Mouse (Mus musculus): Measurements from ENCODE around the gene Clic5.

Gene Clic5

DNA sequence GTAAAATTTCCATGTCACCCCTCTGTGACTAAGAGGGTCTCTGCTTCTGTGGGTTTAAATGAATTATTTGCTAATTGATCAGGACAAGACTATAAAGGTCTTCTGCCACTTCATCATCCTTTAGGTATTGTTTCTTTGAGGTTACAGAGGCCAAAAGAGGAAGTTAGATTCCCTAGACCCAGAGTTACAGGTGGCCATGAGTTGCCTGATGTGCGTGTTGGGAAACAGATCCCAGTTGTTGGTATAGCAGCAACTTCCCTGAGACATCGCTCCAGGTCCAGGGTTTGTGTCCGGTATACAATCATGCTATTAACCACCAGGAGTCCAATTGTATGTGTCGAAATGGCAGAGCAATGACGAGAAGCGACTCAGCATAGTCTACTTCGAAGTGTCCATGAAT lies 81.7 kb downstream of the Clic5 start:
- no peak for DNase-seq (ENCODE audit: low spot score in 2 of 2)

DNA sequence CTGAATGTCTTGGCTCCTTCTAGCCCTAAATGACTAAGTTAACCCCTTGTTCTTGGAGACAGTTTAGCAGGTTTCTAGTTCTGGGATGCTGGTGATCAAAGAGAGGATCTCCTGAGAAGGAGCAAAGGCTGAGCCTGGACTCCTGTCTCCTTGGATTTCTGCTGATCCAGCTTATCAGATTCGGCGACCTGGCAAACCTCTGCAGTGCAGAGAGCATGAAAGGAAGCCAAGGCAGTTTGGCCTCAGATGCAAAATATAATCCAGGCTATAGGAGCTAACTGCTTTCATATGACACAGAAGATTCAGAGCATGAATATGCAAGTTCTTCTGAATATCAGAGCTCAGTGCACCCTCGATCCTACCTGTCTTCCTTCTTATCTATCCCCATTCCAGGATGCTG lies 83.0 kb downstream of the Clic5 start:
- DNase-seq (ENCODE audit: low spot score in 2 of 2): no peak

DNA sequence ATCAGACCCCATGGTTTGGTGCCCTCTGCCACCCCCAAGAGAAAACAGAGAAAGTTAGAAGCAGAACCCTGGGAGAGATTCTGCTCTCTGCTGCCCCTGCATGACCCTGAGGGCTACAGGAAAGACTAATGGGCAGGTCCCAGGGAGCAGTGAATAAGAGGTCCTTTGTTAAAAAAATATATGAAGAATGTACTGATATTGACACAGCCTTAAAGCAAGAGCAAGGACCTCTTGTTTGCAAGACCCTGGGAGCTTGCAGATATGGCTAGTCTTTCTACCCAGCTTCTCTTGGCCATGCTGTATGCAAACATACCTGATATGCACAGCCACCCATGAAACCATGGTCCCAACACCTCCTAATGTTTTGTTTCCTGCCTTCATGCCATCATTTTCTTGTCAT lies 86.4 kb downstream of the Clic5 start:
- DNase-seq (ENCODE audit: low spot score in 2 of 2): no peak

DNA sequence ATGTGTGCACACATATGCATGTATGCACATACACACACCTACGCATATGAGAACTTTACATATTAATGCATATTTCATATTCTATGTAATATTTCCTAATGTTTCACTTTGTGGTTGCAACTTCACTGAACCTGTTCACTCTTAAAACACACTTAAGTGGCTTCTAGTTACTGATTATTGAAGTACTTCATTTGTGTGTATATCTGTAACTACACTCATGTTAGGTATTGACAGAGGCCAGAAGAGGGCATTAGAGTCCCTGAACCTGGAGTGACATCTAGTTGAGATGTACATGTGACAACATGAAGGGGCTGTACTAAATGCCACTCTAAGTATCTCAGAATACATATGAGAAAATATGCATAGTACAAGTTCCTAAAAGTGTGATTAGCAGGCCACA lies 99.9 kb downstream of the Clic5 start:
- DNase-seq (ENCODE audit: low spot score in 2 of 2): no peak

DNA sequence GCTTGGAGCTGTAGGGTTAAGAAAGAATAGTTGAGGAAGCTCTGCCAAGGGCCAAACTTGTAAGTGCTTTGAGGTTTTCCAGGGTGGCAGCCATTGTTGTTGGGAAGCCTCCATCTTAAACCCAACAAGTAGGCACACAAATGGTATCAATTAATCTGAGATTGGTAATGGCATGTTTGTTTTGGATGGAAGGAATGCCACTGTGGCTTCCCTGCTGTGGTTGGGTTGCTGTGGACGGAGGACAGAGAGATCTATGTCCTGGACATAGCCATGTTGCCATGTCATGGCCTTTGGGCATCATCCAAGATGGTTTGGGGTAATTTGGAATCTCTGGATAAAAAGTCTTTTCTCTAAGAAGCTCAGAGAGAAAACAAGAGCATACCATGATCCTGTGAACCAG lies 108.8 kb downstream of the Clic5 start:
- DNase-seq (ENCODE audit: low spot score in 2 of 2): no peak

DNA sequence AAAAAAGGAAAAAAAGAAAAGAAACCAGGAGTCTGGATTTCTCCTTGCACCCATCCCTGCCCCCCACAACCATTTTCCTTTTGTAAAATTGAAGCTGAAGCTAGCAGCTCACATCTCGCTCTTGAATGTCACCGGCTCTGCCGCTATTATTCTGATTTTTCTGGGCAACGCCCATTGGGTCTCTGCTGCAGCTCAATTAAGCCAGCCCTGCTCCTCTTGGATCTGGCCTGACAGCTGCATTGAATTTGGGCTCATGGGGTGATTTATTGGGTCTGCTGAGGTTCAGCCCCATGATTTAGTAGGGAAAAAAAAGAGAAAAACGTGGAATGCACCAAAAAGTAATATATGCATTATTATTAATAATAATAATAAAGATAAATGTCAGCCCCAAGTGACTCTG lies 111.9 kb downstream of the Clic5 start:
- DNase-seq (ENCODE audit: low spot score in 2 of 2): no peak

DNA sequence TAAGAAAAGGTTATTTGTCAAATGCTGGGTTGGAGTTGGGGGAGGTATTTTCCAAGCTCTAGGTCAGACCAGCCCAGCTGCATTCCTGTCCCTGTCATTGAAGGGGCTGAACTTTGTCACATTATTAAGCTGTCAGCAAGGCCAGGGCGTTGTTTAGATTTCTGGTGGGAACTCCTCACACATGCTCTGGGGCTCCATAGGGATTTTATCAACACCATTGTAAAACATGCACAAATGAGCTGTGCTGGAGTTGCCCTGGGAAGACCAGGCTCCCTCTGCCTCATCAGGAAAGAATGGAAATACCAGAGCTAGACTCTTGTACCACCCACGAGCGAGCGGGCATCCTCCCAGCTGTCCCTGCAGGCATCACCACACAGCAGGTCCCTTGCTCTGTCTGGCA lies 112.3 kb downstream of the Clic5 start:
- no peak for DNase-seq (ENCODE audit: low spot score in 2 of 2)

DNA sequence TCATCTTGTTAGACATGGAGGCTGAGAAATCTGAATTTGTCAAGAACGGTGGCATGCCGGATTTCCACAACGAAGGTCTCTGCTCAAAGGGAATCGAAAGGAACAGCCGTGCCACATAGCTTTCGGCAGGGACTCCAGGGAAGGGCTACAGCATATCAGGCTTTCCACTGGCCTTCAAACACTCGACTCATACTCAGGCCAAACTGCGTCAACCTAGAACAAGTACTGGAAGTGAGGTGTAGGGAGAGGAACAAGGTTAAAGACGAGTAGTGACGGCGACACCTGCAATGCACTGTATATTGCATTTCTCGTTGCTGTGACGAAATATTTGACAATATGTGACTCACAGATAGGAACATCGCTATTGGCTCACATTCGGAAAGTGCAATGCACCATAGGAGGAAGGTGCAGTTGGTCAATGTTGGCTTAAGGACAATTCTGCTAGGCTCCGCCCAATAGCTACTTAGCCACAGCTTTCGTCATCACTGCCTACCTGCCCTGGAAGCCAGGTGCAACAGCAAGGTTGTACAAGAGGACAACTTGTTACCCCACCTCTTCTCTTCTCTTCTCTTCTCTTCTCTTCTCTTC lies 112.9 kb downstream of the Clic5 start:
- no peak for DNase-seq (ENCODE audit: low spot score in 2 of 2)

DNA sequence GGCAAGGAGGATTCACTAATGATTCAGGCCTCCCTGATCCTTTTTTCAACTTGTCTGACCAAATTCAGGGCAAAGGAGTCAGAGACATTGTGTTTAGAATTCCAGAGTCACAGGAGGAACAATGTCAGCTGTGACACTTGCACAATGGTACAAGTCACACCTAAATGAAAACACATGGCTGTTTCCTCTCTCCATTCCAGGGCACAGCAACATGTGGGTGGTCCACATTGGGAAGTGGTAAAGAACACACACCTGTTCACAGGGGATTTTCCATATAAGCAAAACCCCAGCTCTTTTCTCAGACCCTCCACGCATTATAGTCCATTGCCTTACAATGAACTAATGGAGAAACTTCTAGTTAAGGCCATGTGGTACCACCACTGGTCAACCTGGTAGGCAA lies 115.7 kb downstream of the Clic5 start:
- DNase-seq (ENCODE audit: low spot score in 2 of 2): no peak

DNA sequence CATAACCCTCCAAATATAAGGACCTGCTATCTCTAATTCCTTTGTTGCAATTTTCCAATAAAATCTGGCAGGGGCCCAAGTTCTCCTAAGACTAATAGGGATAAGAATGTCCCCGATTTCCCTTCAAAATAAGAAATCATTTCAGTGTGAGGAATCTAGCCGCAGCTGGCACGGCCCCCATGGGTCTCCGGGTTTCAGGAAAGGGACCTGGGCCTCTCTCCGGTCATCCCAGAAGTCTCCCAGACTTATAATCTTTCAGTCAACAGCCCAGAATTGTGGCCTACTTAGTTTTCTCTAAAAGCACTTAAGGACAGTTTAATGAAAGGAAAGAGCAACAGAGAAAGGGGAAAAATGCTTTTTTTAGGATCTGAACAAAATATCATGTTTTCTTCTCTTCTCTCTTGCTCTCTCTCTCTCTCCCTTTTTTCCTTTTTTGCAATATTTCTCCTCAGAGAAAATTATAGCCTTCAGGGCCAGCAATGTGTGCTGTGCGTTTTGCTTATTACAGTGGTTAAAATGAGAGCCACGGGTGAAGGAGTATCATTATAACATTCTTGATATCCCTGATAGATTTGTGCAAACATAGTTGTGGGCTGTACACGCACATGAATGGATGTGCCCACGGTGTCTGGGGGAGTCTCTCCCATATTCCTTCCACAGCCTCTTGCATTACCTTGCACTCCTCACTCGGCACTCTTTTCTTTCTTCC lies 121.7 kb downstream of the Clic5 start:
- DNase-seq (ENCODE audit: low spot score in 2 of 2): no peak

DNA sequence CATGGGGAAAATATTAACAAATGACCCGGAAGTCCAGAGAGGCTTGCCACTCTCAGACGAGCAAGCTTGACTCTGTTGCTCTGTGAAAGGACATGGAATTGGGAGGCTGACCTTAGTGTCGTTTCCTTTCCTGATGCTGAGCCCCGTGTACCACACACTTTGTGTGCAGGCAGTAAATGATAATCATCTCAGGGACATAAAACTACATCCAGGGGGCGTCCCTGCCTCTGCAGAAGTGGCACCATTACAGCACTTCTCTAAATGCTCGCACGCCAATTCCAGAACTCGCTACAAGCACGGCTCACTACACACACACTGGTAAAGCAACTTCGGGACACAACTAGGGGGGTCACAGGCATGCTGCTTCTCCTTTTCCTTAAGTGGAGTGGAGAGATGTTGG lies 136.9 kb downstream of the Clic5 start:
- DNase-seq (ENCODE audit: low spot score in 2 of 2): no peak

DNA sequence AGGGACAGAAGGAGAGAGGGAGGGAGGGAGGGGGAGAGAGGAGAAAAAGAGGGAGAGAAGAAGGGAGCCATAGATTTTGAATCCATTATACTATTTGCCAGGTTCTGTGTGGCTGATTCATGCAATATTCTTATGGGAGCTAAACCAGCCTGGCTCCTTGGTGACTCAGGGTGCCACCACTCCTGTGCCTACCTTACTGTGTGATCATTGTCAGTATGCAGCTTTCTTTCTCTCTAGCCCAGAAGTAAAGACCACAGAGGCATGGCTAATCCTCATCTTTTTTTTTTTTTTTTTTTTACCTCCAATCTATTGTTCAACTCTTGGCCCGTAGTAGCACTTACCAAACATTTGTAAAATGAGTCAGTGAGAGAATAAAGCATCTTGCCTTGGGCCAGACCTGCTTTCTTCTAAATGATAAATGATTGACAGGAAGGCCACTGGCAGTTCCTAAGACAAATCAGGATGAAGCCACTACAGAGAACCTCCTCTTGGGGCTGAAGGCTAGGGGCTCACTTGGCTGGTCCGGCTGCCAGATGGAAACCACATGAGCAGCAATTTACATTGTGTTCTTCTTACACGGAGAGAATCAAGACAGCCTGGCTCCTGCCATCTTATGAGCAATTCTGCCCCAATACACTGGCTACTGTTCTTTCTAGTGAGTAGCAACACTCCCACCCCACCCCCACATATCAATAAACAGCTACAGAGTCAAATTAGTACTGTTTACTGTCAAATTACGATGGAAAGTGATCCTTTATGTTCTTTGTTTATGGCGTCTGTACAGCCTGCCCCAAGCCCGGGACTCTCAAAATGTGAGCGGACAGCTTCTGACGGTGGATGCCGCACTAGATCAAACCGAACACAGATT lies 139.1 kb downstream of the Clic5 start:
- no peak for DNase-seq (ENCODE audit: low spot score in 2 of 2)

DNA sequence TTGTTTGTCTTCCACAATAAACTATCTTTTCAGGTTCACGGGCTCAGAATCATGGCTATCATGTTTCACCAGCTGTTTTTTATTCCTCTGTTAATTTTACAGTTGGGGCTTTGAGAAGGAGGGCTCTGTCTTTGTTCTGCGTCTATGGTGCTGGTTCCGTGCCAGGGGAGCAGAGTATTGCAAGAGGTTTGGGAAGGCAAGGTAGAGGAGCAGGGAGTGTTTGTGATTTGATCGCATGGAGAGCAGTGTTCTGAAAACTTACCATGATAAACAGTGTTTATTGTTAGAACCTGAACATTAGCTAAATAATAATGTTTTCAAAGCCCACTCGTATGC lies 139.7 kb downstream of the Clic5 start:
- no peak for DNase-seq (ENCODE audit: low spot score in 2 of 2)
